Mouse (Mus musculus) heart, postnatal 14 days (tissue): ENCODE data around the gene Kcnh7. TPM values are rescaled to one million over a fixed set of nuclear protein-coding genes. Genes with fewer than 3 reads are reported as not detected.

Source experiments
- DNase-seq, 2 experiments: peaks; one replicate each; pipeline ENCODE4 v3.0.0; 2021 to 2022
- intact Hi-C: fragments of 180-260 bp; cut with DNase I; formaldehyde crosslinking; loops from one replicate; pipeline ENCODE4 v1.15.1; 2025
- total RNA-seq, 2 experiments: library from RNA; stranded (reverse); gene quantifications; 2 replicates each; pipeline ENCODE4 v1.2.3; 2021

The Kcnh7 gene
- total RNA-seq, 2 experiments from 2014 or later: 0.10 to 0.26 TPM

- intact Hi-C loops: no loop called here
- no peak for DNase-seq
Observed at GRCm38 (mm10) chr2:62988616-62989015, 195.5 kb downstream of the Kcnh7 start.

- intact Hi-C loops: no loop called here
- DNase-seq: no peak
Observed at GRCm38 (mm10) chr2:62983936-62984335, 200.2 kb downstream of the Kcnh7 start.

- intact Hi-C loops: no loop called here
- no peak for DNase-seq
Observed at GRCm38 (mm10) chr2:62935273-62935874, 248.7 kb downstream of the Kcnh7 start.

- intact Hi-C loops: no loop called here
- DNase-seq: no peak
Observed at GRCm38 (mm10) chr2:62928494-62928893, 255.6 kb downstream of the Kcnh7 start.

- no peak for DNase-seq
- intact Hi-C loops: no loop called here
Observed at GRCm38 (mm10) chr2:62928065-62928464, 256.0 kb downstream of the Kcnh7 start.

- intact Hi-C loops: no loop called here
- no peak for DNase-seq
Observed at GRCm38 (mm10) chr2:62923803-62924202, 260.3 kb downstream of the Kcnh7 start.

GRCm38 (mm10) chr2:62907688-62908087 is 276.4 kb downstream of the Kcnh7 start:
- DNase-seq: no peak
- intact Hi-C loops: no loop called here

- intact Hi-C loops: no loop called here
- DNase-seq: no peak
Observed at GRCm38 (mm10) chr2:62902363-62903353, 281.4 kb downstream of the Kcnh7 start.

GRCm38 (mm10) chr2:62878763-62879162 is 305.3 kb downstream of the Kcnh7 start:
- DNase-seq: no peak
- intact Hi-C loops: no loop called here

GRCm38 (mm10) chr2:62855391-62855790 is 328.7 kb downstream of the Kcnh7 start:
- intact Hi-C loops: no loop called here
- no peak for DNase-seq

- DNase-seq: no peak
- intact Hi-C loops: no loop called here
Observed at GRCm38 (mm10) chr2:62842630-62843029, 341.5 kb downstream of the Kcnh7 start.

- intact Hi-C loops: no loop called here
- no peak for DNase-seq
Observed at GRCm38 (mm10) chr2:62834261-62834660, 349.8 kb downstream of the Kcnh7 start.

GRCm38 (mm10) chr2:62819231-62819630 is 364.9 kb downstream of the Kcnh7 start:
- intact Hi-C loops: no loop called here
- DNase-seq: no peak

- DNase-seq: no peak
- intact Hi-C loops: no loop called here
Observed at GRCm38 (mm10) chr2:62816016-62816415, 368.1 kb downstream of the Kcnh7 start.

- no peak for DNase-seq
- intact Hi-C loops: no loop called here
Observed at GRCm38 (mm10) chr2:62808813-62809212, 375.3 kb downstream of the Kcnh7 start.

GRCm38 (mm10) chr2:62807476-62807882 is 376.6 kb downstream of the Kcnh7 start:
- DNase-seq: no peak
- intact Hi-C loops: no loop called here

GRCm38 (mm10) chr2:62806931-62807330 is 377.2 kb downstream of the Kcnh7 start:
- no peak for DNase-seq
- intact Hi-C loops: no loop called here

- intact Hi-C loops: no loop called here
Observed at GRCm38 (mm10) chr2:62804030-62804429, 380.1 kb downstream of the Kcnh7 start.

GRCm38 (mm10) chr2:62784460-62785038 is 399.5 kb downstream of the Kcnh7 start:
- intact Hi-C loops: no loop called here
- no peak for DNase-seq

More at GRCm38 (mm10) chr2:62804030-62804429, 380.1 kb downstream of the Kcnh7 start:
- no peak for DNase-seq

GRCm38 (mm10) chr2:62746256-62746655 is 437.8 kb downstream of the Kcnh7 start:
- intact Hi-C loops: no loop called here
- no peak for DNase-seq

GRCm38 (mm10) chr2:62743098-62743497 is 441.0 kb downstream of the Kcnh7 start:
- DNase-seq: no peak
- intact Hi-C loops: no loop called here
